Comparison of ENCODE assay signal across 13 mouse cellular contexts in genomic region chr9:43754083-43754482, GRCm38 (mm10). TPM values are rescaled to one million over a fixed set of nuclear protein-coding genes. Genes with fewer than 3 reads are reported as not detected.
DNase-seq lines count a peak whose midpoint lies in the region; ATAC-seq and TF ChIP-seq lines count a peak whose summit lies in the region.
"Had no signal": no experiment of that assay in that cellular context is flagged by ENCODE, and none has a peak within 500 bp of the region (broad histone marks: within the 10 kb centered on the region; RNA-seq: fewer than 3 reads in every experiment).

No protein-coding gene starts in this region.

- peak overlapping the region; percentile 82 for H3K27ac ChIP-seq in hindbrain, embryonic 10.5 days
- no peak overlapping the region for H3K27ac ChIP-seq in hindbrain, postnatal 0 days
- H3K27ac ChIP-seq in hindbrain, embryonic 13.5 days: peak overlapping the region; percentile 86
- H3K27ac ChIP-seq in neural tube, embryonic 13.5 days (replicated peaks): peak overlapping the region; percentile 93
- H3K27ac ChIP-seq: limb, embryonic 15.5 days had no signal

- peaks cover 99% of the 10 kb centered on the region for H3K4me1 ChIP-seq in hindbrain, embryonic 10.5 days (replicated peaks)
- peaks cover 28% of the 10 kb centered on the region for H3K4me1 ChIP-seq in hindbrain, postnatal 0 days (ENCODE audit: insufficient read depth, low read length)
- H3K4me1 ChIP-seq in hindbrain, embryonic 13.5 days (replicated peaks): peaks cover 99% of the 10 kb centered on the region
- peaks cover 98% of the 10 kb centered on the region for H3K4me1 ChIP-seq in neural tube, embryonic 13.5 days (replicated peaks)
- H3K4me1 ChIP-seq: megakaryocyte, embryonic 14.5 days had no signal

- H3K4me3 ChIP-seq in hindbrain, embryonic 10.5 days: no peak overlapping the region
- no peak overlapping the region for H3K4me3 ChIP-seq in hindbrain, postnatal 0 days (ENCODE audit: low read length)
- no peak overlapping the region for H3K4me3 ChIP-seq in hindbrain, embryonic 13.5 days
- no peak overlapping the region for H3K4me3 ChIP-seq in neural tube, embryonic 13.5 days
- H3K4me3 ChIP-seq: limb, embryonic 15.5 days; megakaryocyte, embryonic 14.5 days had no signal

- WGBS in hindbrain, embryonic 10.5 days: 65% methylated on average over 5 of the region's 5 CpGs
- WGBS in hindbrain, postnatal 0 days: 58% methylated on average over 5 of the region's 5 CpGs
- WGBS in hindbrain, embryonic 13.5 days: 42% methylated on average over 5 of the region's 5 CpGs
- WGBS in neural tube, embryonic 13.5 days: 44% methylated on average over 5 of the region's 5 CpGs

- no peak for ATAC-seq in hindbrain, postnatal 0 days
- ATAC-seq in hindbrain, embryonic 13.5 days (ENCODE audit: low FRiP score): no peak
- no peak for ATAC-seq in neural tube, embryonic 13.5 days (ENCODE audit: low read depth)
- ATAC-seq in frontal cortex, adult (ENCODE audit: low TSS enrichment): no peak
- ATAC-seq: intestine, postnatal 0 days had no signal

- no peak for TF ChIP-seq CTCF in hindbrain, postnatal 0 days (IDR thresholded peaks at IDR 0.05; ENCODE audit: low read depth)

- no peak overlapping the region for H3K9ac ChIP-seq in hindbrain, postnatal 0 days (replicated peaks; ENCODE audit: low read length)
- peak overlapping the region; percentile 58; the same call in 1 of the 2 replicates for H3K9ac ChIP-seq in hindbrain, embryonic 13.5 days
- H3K9ac ChIP-seq in neural tube, embryonic 13.5 days: peak overlapping the region; percentile 55
- H3K9ac ChIP-seq: limb, embryonic 15.5 days had no signal

- no peaks in the 10 kb centered on the region; the same call in 1 of the 2 replicates for H3K27me3 ChIP-seq in hindbrain, embryonic 10.5 days (ENCODE audit: insufficient read depth, poor library complexity, severe bottlenecking)
- no peaks in the 10 kb centered on the region for H3K27me3 ChIP-seq in hindbrain, postnatal 0 days (ENCODE audit: insufficient read depth, low read length)
- H3K27me3 ChIP-seq in hindbrain, embryonic 13.5 days: 0 out of 2 replicates have a peak, but pooled peaks cover under 1% of the 10 kb centered on the region
- no peaks in the 10 kb centered on the region for H3K27me3 ChIP-seq in neural tube, embryonic 13.5 days
- H3K27me3 ChIP-seq: limb, embryonic 15.5 days had no signal

- H3K36me3 ChIP-seq in hindbrain, embryonic 10.5 days: peaks cover 27% of the 10 kb centered on the region; the same call in 1 of the 2 replicates
- H3K36me3 ChIP-seq in hindbrain, postnatal 0 days (ENCODE audit: insufficient read depth, low read length): no peaks in the 10 kb centered on the region
- H3K36me3 ChIP-seq in hindbrain, embryonic 13.5 days: no peaks in the 10 kb centered on the region; the same call in 1 of the 2 replicates
- H3K36me3 ChIP-seq in neural tube, embryonic 13.5 days: no peaks in the 10 kb centered on the region
- H3K36me3 ChIP-seq: limb, embryonic 15.5 days had no signal

- no peak overlapping the region for H3K4me2 ChIP-seq in hindbrain, postnatal 0 days (ENCODE audit: low read depth, low read length)
- peak overlapping the region; percentile 37 for H3K4me2 ChIP-seq in hindbrain, embryonic 13.5 days
- peak overlapping the region; percentile 42 for H3K4me2 ChIP-seq in neural tube, embryonic 13.5 days
- H3K4me2 ChIP-seq: limb, embryonic 15.5 days had no signal

- H3K9me3 ChIP-seq in hindbrain, embryonic 10.5 days: no peaks in the 10 kb centered on the region
- no peaks in the 10 kb centered on the region for H3K9me3 ChIP-seq in hindbrain, postnatal 0 days (ENCODE audit: low read length)
- no peaks in the 10 kb centered on the region for H3K9me3 ChIP-seq in hindbrain, embryonic 13.5 days
- no peaks in the 10 kb centered on the region for H3K9me3 ChIP-seq in neural tube, embryonic 13.5 days
- H3K9me3 ChIP-seq: limb, embryonic 15.5 days; megakaryocyte, embryonic 14.5 days had no signal

- DNase-seq in hindbrain, embryonic 10.5 days (ENCODE audit: low spot score): no peak
- no peak for DNase-seq in hindbrain, postnatal 0 days (ENCODE audit: low spot score)
- DNase-seq in kidney, postnatal 10 days: peak; percentile 58
- DNase-seq in lung, postnatal 36 days: no peak
- no peak for DNase-seq in layer of hippocampus, postnatal 14 days (ENCODE audit: low spot score in 2 of 2)
- DNase-seq: heart, adult 18-20 months; heart, postnatal 10 days had no signal

RNA-seq across cellular contexts. Expression of gene Nectin1, which starts 10.3 kb away (rescaled TPM):
- 6.6 and 7.2 TPM in 2 replicates for polyA plus RNA-seq in hindbrain, embryonic 10.5 days (2016; fragmentation: Nextera tagmentation; extraction: Ambion mirVana)
- 69.2 and 72.8 TPM in 2 replicates for total RNA-seq in hindbrain, postnatal 0 days (2014; rRNA removed)
- polyA plus RNA-seq in hindbrain, postnatal 0 days (2015; fragmentation: Nextera tagmentation; extraction: Ambion mirVana): 15.7 and 17.1 TPM in 2 replicates
- 13.6 and 13.8 TPM in 2 replicates for polyA plus RNA-seq in hindbrain, embryonic 13.5 days (2015; fragmentation: Nextera tagmentation; extraction: Ambion mirVana)
- 12.0 and 14.1 TPM in 2 replicates for polyA plus RNA-seq in neural tube, embryonic 13.5 days (2015; fragmentation: Nextera tagmentation; extraction: Ambion mirVana)
- 100 to 1,000 TPM; 109 to 113 TPM for total RNA-seq in layer of hippocampus, postnatal 14 days (2021)
